Mouse (Mus musculus) lung, postnatal 10 days (tissue): ENCODE data around the gene Car4.

Experiments
- DNase-seq: peaks from one replicate; pipeline ENCODE4 v3.0.0; 2021

Gene Car4

GRCm38 (mm10) chr11:84959701-84960181 is 2.2 kb downstream of the Car4 start:
- DNase-seq: peak; percentile 60

- DNase-seq: no peak
These were observed 2.7 kb downstream of the Car4 start for GRCm38 (mm10) chr11:84960291-84960690.

GRCm38 (mm10) chr11:84960780-84961179 is 3.2 kb downstream of the Car4 start:
- DNase-seq: no peak

- DNase-seq: no peak
These were observed 4.0 kb downstream of the Car4 start for GRCm38 (mm10) chr11:84961571-84961970.

DNA sequence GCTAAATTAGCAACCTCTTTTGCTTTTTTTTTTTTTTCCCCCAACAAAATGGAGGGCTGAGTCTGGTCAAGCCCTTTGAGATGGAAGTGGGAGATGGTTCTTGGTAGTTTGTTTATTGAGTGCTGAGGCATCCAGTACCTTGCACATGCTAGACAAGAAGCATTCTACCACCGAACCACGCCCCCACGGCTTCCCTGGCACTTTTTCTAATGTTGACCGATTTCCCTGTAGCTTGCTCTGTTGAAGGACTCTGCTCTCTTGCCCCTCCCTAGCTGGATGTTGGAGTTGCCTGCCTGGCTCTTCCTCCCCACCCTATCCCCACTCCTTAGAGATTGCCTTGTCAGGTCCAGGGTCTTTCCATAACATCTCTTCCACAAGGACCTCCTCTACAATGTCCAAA is 5.0 kb downstream of the Car4 start:
- DNase-seq: no peak

- no peak for DNase-seq
These were observed 6.0 kb downstream of the Car4 start for GRCm38 (mm10) chr11:84963556-84963955.

GRCm38 (mm10) chr11:84966696-84967095 is 9.1 kb downstream of the Car4 start:
- no peak for DNase-seq

GRCm38 (mm10) chr11:84967113-84967512 is 9.5 kb downstream of the Car4 start:
- DNase-seq: no peak

DNA sequence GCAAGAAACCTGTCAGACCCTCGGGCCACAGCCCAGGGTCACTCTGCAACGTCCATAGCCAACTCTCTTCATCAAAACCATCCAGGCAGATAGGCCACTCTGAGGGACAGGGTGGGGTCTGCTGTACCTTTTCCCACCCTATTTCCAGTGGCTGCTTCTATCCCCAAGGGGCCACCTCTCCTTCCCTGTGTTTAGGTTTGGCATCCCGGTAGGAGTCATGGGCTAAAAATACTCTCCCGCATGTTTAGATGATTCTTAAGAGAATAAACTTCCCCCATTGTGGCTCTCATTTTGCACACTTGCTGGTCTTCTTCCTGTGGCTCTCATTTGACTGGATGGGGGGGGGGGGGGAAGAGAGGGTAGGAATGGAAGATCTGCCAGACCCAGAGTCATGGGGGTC is 10.7 kb downstream of the Car4 start:
- peak; percentile 50 for DNase-seq

- DNase-seq: peak; percentile 88
These were observed 11.2 kb downstream of the Car4 start for GRCm38 (mm10) chr11:84968775-84969174.

DNA sequence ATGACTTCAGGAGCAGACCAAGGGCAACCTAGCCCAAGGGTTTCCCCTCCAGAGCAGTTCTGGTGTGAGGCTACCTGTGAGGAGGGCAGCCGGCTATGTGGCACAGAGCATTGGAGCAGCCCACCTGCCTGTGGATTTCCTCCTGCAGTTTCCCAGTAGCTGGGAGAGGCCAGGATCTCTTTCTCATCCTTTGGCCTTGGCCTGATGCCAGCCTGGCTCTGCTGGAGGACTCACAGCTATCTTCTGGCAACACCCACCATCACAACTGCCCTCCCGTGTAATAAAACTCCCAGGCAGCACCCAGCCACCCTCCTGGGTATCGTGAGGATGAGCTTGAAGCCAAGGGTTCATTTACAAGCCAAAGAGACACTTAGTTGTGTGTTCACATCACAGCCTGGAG is 14.5 kb downstream of the Car4 start:
- DNase-seq: peak; percentile 53

DNA sequence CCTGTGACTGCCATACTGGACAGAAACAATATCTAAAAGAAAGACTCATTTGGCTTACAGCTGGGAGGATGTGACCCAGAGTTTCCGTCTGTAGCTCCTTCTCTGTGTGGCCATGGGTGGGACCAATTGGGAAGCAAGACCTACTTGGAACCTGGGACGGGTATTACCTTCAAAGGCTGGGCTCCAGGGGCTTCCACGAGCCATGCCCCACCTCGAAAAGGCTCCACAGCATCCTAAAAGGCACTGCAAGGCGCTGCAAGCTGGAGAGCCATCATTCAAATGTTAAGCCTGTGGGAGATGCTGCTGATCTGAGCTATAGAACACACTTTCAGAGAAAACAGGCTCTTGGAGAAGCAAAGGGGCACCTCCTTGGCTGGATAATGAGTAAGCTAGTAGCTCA is 16.1 kb downstream of the Car4 start:
- no peak for DNase-seq

DNA sequence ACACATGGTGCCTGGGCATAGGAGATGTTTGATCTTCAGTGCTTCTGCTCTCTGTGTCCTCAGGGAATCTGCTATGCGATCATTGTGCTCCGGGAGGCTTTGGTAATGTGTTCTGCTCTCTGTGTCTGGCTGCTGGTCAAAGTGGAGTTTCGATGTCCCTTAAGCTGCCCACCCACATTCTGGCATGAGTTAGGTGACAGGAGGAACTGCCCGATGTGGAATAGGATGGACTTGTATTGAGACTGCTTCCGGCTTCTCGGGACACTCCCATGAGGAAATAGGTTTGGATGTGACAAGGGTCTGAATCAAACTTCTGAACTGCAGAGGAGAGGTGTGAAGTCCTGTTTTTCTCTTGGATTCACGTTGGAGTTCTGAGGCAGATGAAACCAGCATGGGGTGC is 17.0 kb downstream of the Car4 start:
- DNase-seq: peak; percentile 53

DNA sequence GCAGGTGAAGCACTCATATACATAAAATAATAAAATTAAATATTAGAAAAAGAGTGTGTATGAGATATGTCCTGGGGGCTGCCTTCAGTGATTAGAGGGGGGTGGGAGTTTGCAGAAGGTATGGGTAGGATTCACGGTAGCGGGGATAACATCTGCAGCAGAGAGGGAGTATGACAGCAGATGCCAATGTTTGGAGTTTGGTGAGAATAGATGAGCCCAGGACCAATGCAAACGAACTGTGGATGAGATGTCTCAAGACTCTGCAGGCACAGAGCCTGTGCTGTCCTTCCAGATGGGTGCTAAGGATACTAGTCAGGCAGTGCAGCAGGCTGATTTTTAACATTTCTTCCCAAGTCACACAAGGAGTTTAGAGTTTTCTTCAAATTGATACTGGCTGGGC is 19.1 kb downstream of the Car4 start:
- DNase-seq: no peak

- DNase-seq: no peak
These were observed 19.9 kb downstream of the Car4 start for GRCm38 (mm10) chr11:84977385-84977952.

GRCm38 (mm10) chr11:84978113-84978512 is 20.5 kb downstream of the Car4 start:
- peak; percentile 68 for DNase-seq

DNA sequence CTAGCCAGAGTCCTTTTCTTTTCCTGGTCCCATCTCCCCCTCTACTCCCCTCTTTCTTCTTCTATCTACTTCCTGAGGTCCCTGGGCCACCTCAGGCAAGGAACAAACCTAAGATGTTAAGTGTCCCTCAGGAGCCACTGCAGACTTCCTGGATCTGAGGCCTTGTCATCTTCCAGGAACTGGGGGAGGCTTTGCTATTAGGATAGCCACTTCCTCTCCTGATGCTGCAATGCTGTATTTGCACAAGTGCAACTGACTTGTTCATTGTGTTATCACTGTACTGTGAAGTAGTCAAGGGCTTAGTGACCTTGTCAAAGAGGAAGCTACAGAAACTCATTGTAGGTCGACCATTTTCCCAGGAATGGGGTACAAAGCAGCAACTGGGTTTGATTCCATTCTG is 21.8 kb downstream of the Car4 start:
- DNase-seq: no peak

GRCm38 (mm10) chr11:84980697-84981096 is 23.1 kb downstream of the Car4 start:
- DNase-seq: no peak

DNA sequence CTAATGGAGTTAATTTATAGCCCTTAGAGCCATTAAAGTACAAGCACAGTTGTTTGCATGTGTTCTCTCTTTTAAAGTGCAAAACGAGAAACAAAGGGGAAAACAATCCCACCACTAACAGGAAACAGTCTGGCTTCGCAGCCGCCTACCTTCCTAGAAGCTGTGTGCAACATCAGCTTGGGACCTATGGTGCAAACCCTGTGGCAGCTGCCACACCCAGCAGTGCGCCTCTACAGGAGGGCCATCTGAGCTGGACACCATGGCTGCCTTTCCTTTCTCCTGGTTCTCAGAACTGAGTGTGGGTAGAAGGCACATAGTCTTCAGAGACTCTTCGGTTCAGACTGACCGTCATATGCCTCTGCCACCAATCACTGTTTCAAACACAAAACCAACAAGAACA is 27.8 kb downstream of the Car4 start:
- DNase-seq: no peak

DNA sequence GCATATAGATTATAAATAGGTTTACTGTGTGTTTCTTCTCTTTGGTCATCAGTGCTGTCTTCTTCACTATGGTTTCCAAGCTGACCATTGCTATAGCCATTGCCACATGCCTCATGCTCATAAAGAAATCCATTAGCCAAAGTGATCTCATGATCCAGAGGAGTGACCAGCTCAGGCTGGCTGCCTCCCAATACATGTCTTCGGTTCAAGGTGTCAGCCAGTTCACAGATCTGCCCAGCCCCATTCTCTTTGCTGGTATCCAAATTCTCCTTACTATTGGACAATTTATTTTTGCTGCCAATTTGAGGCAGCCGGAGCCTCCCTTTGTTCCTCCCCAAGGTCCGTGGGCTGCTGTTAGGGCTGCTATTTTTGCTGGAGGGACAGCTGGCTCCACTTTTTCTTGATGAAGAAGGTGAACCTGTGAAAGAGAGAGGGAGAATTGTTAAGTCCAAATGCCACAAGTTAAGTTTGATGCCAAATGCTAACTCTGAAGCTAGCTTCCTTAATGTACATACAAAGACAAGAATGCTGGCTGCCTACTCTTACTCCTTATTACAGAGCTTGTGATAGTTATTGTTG is 30.8 kb downstream of the Car4 start:
- no peak for DNase-seq

- no peak for DNase-seq
These were observed 35.4 kb downstream of the Car4 start for GRCm38 (mm10) chr11:84992996-84993395.

DNA sequence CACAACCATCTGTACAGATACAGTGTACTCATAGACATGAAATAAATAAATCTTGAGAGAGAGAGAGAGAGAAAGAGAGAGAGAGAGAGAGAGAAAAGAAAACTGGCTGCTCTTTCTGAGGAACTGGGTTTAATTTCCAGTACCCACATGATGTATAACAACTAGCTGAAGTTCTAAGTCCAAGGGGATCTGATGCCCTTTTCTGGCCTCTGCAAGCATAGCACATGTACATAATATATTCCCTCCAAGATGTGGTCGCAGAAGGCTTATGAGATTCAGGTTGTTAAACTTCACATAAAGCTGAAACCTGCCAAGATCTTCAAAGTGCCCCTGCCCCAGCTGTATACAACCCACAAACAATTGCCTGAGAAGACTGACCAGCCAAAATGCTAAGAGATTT is 37.7 kb downstream of the Car4 start:
- no peak for DNase-seq

DNA sequence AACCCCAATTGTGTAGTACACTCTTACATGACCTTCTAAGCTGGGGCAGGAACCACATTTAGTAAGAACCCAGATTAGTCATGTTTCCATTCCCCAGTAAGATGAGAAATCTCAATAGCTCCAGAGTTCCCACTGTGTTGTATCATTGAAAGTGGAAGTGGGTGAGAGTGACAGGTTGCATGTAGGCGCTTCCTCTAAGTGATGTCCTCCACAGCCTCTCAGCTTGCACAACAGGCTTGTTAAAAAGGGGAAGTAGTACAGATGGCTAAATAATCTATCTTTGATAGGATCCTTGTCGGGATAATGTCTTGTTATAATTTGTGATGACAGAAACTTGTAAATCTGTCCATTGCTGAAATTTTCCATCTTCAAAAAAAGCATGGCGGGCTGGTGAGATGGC is 46.0 kb downstream of the Car4 start:
- no peak for DNase-seq

GRCm38 (mm10) chr11:85013121-85013520 is 55.5 kb downstream of the Car4 start:
- DNase-seq: no peak
